Mouse (Mus musculus): ENCODE measurements around the gene Ldlr. TPM values are rescaled to one million over a fixed set of nuclear protein-coding genes. Genes with fewer than 3 reads are reported as not detected.
"Not testable (repeated sequence)": the region's sequence is repeated elsewhere in the genome, so short reads cannot be mapped to it uniquely, and the experiment has no call there.

Ldlr gene
- polyA plus RNA-seq, 1 experiment = 21.4 TPM

- DNase-seq (ENCODE audit: low read depth) = no peak
- TF ChIP-seq CTCF (IDR thresholded peaks at IDR 0.05; ENCODE audit: borderline replicate concordance, extremely low read depth, insufficient read depth, insufficient read length) (no peak), POLR2A (IDR thresholded peaks at IDR 0.05; ENCODE audit: borderline replicate concordance, extremely low read depth, insufficient read depth, insufficient read length, poor library complexity, severe bottlenecking) (no peak)
Measured at GRCm38 (mm10) chr9:21697121-21697520, 26.2 kb upstream of the Ldlr start.

GRCm38 (mm10) chr9:21699280-21699679 is 24.0 kb upstream of the Ldlr start:
- DNase-seq (ENCODE audit: low read depth) = not testable (repeated sequence)

DNA sequence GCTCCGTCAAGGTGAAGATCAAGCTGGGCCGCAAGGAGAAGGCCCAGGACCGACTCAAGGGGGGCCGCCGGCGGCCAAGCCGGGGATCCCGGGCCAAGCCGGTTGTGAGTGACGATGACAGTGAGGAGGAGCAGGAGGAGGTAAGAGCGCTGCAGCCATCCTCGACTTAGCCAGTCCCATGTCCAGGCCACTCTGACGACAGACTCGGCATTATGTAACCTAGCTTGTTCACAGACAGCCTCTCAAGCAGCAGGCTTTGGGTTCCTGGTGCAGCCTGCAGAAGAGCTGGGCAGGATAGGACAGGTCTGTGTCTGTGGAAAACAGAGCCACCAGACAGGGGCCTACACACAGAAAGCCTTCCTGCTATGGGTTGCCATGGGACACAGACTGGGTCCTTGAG is 22.2 kb upstream of the Ldlr start:
- DNase-seq (ENCODE audit: low read depth) = no peak
- TF ChIP-seq POLR2A (IDR thresholded peaks at IDR 0.05; ENCODE audit: borderline replicate concordance, extremely low read depth, insufficient read depth, insufficient read length, poor library complexity, severe bottlenecking) (no peak), CTCF (IDR thresholded peaks at IDR 0.05; ENCODE audit: borderline replicate concordance, extremely low read depth, insufficient read depth, insufficient read length) (no peak)

DNA sequence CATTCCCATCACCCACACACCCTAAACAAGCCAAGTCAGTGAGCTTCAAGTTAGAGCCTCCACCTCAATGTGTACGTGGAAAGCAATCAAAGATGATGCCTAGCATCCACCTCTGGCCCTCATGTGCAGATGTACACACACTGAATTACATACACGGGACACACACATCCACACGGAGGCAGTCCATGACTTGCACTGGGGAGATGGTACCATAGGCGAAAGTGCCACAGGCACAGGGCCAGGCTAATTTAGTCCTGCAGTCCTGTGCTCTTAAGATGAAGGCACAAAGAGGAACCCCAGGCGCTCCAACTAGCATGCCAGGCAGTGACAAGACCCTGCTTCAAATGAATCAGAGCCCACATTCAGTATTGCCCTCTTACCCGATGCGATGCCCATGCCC is 19.8 kb upstream of the Ldlr start:
- no peak for TF ChIP-seq POLR2A (IDR thresholded peaks at IDR 0.05; ENCODE audit: borderline replicate concordance, extremely low read depth, insufficient read depth, insufficient read length, poor library complexity, severe bottlenecking)
- no peak for TF ChIP-seq CTCF (IDR thresholded peaks at IDR 0.05; ENCODE audit: borderline replicate concordance, extremely low read depth, insufficient read depth, insufficient read length)
- no peak for DNase-seq (ENCODE audit: low read depth)

DNA sequence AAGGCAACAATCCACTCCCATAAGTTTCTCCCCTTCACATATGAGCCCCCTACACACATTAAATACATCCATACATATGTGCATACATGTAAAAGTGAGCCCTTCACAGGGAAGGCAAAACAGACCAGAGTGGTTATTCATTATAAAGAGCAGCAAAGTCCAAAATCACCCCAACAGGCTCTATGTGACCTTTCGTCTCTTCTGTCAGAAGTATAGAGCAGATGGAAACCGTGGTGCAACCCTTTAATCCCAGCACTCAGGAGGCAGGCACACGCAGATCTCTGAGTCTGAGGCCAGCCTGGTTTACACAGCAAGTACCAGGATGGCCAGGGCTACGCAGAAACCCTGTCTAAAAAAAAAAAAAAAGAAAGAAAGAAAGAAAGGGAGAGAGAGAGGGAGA is 17.2 kb upstream of the Ldlr start:
- no peak for DNase-seq (ENCODE audit: low read depth)
- TF ChIP-seq POLR2A (IDR thresholded peaks at IDR 0.05; ENCODE audit: borderline replicate concordance, extremely low read depth, insufficient read depth, insufficient read length, poor library complexity, severe bottlenecking) (no peak), CTCF (IDR thresholded peaks at IDR 0.05; ENCODE audit: borderline replicate concordance, extremely low read depth, insufficient read depth, insufficient read length) (no peak)

GRCm38 (mm10) chr9:21706586-21707265 is 16.6 kb upstream of the Ldlr start:
- TF ChIP-seq POLR2A (IDR thresholded peaks at IDR 0.05; ENCODE audit: borderline replicate concordance, extremely low read depth, insufficient read depth, insufficient read length, poor library complexity, severe bottlenecking) (no peak), CTCF (IDR thresholded peaks at IDR 0.05; ENCODE audit: borderline replicate concordance, extremely low read depth, insufficient read depth, insufficient read length) (no peak)
- DNase-seq (ENCODE audit: low read depth) = no peak

DNA sequence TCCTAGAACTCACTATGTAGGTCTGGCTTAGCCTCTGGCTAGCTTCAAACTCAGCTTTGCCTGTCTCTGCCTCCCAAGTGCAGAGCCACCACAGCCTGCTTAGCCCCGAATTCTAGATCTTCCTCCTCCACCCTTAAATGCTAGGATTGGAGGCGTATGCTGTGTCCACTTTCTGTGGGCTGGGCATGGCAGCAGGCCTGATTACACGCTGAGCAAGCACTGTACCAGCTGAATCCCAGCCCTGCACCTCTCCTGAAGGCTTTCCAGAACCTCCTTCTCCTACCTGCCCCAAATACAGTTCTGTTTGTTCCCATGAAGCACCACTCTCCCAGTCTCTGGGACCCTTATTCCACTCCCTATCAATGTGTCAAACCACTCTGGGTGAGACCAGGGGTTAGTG is 13.9 kb upstream of the Ldlr start:
- DNase-seq (ENCODE audit: low read depth) = no peak
- TF ChIP-seq CTCF (IDR thresholded peaks at IDR 0.05; ENCODE audit: borderline replicate concordance, extremely low read depth, insufficient read depth, insufficient read length) (no peak), POLR2A (IDR thresholded peaks at IDR 0.05; ENCODE audit: borderline replicate concordance, extremely low read depth, insufficient read depth, insufficient read length, poor library complexity, severe bottlenecking) (no peak)

- DNase-seq (ENCODE audit: low read depth) = no peak
- TF ChIP-seq CTCF (IDR thresholded peaks at IDR 0.05; ENCODE audit: borderline replicate concordance, extremely low read depth, insufficient read depth, insufficient read length) (no peak), POLR2A (IDR thresholded peaks at IDR 0.05; ENCODE audit: borderline replicate concordance, extremely low read depth, insufficient read depth, insufficient read length, poor library complexity, severe bottlenecking) (no peak)
Measured at GRCm38 (mm10) chr9:21715298-21715697, 8.0 kb upstream of the Ldlr start.

DNA sequence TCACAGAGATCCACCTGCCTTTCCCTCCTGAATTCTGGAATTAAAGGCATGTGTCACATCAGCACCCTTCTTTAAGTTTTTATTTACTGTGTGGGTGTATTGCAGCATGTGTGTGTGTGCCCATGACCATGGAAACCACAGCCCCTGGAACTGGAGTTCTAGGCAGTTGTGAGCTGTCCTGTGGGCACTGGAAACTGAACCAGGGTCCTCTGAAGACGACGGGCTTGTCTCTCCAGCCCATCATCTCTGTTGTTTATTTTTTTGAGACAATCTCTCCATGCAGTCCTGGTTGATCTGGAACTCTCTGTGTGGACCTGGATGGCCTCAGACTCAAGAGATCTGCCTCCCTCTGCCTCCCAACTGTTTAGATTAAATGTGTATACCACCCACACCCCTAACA is 6.3 kb upstream of the Ldlr start:
- no peak for DNase-seq (ENCODE audit: low read depth)
- no peak for TF ChIP-seq CTCF (IDR thresholded peaks at IDR 0.05; ENCODE audit: borderline replicate concordance, extremely low read depth, insufficient read depth, insufficient read length)
- TF ChIP-seq POLR2A (IDR thresholded peaks at IDR 0.05; ENCODE audit: borderline replicate concordance, extremely low read depth, insufficient read depth, insufficient read length, poor library complexity, severe bottlenecking) = no peak

GRCm38 (mm10) chr9:21721036-21721435 is 2.2 kb upstream of the Ldlr start:
- no peak for DNase-seq (ENCODE audit: low read depth)
- TF ChIP-seq CTCF (IDR thresholded peaks at IDR 0.05; ENCODE audit: borderline replicate concordance, extremely low read depth, insufficient read depth, insufficient read length) = no peak
- TF ChIP-seq POLR2A (IDR thresholded peaks at IDR 0.05; ENCODE audit: borderline replicate concordance, extremely low read depth, insufficient read depth, insufficient read length, poor library complexity, severe bottlenecking) = no peak

- peak; percentile 98 for DNase-seq (ENCODE audit: low read depth)
Measured at GRCm38 (mm10) chr9:21724147-21724536, 859 bp downstream of the Ldlr start.

DNA sequence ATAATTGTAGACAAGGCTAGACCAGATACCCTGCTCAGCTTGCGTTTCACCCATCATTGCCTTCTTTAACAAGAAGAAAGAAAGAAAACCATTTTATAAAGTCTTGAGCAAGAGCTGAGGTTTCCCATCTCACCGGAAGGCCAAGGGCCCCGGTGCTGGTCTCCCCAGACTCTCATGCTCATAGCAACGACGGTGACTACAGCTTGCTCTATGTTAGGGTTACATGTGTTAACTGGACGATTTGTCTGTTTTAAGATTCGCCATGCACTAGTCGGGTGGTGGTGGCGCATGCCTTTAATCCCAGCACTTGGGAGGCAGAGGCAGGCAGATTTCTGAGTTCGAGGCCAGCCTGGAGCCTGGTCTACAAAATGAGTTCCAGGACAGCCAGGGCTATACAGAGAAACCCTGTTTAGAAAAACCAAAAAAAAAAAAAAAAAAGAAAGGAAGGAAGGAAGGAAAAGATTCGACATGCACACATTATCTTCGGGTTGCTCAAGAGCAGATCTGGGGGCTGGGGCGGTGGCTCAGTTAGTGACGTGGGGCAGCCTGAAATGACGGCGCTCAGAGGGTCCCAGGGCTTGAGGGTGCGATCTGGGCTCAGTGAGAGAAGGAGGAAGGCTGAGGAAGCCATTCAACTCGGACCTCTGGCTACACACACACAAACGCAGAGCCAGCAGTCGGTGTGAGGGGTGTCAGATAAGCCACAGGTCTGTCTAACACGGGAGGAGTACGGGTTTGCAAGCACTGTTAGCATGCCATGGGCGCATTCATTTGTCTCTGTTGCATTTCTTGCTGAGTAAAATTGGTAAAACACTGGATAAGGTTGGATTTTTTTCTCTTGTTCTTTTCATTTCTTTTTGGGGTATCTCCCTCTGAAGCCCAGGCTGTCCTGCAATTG is 2.2 kb downstream of the Ldlr start:
- DNase-seq (ENCODE audit: low read depth) = no peak
- TF ChIP-seq POLR2A (IDR thresholded peaks at IDR 0.05; ENCODE audit: borderline replicate concordance, extremely low read depth, insufficient read depth, insufficient read length, poor library complexity, severe bottlenecking) (no peak), CTCF (IDR thresholded peaks at IDR 0.05; ENCODE audit: borderline replicate concordance, extremely low read depth, insufficient read depth, insufficient read length) (no peak)

More at GRCm38 (mm10) chr9:21724147-21724536, 859 bp downstream of the Ldlr start:
- TF ChIP-seq POLR2A (IDR thresholded peaks at IDR 0.05; ENCODE audit: borderline replicate concordance, extremely low read depth, insufficient read depth, insufficient read length, poor library complexity, severe bottlenecking) = 0 out of 2 replicates have a peak, but pooled peaks have one; percentile 1
- no peak for TF ChIP-seq CTCF (IDR thresholded peaks at IDR 0.05; ENCODE audit: borderline replicate concordance, extremely low read depth, insufficient read depth, insufficient read length)
